Mouse (Mus musculus) Patski (cell line): ENCODE results near the gene Sycp2. TPM values are rescaled to one million over a fixed set of nuclear protein-coding genes. Genes with fewer than 3 reads are reported as not detected.

ENCODE experiments used
- ATAC-seq: fragments of 100-300 bp; one replicate; pipeline ENCODE4 v1.8.0; 2021
- CTCF ChIA-PET: fragments of 350-600 bp; sonication (Branson Sonifier 250); formaldehyde crosslinking; loops from one replicate; lab custom pipeline; 2022; ENCODE audit warnings: inconsistent platforms; lab: Charles Lee
- POLR2A ChIA-PET: fragments of 350-600 bp; sonication (Branson Sonifier 250); formaldehyde crosslinking; loops from one replicate; lab custom pipeline; 2022; ENCODE audit warnings: antibody characterized with exemption, inconsistent platforms; lab: Charles Lee
- DNase-seq: peaks from one replicate; pipeline ENCODE4 v3.0.0-alpha.2; 2011; ENCODE audit warnings: low read depth, low spot score
- H3K27me3 ChIP-seq: fragments of 371-371 bp; one replicate; pipeline ENCODE4 v1.5.1; 2021
- CTCF ChIP-seq: fragments of 100-300 bp; IDR thresholded peaks from one replicate; pipeline ENCODE4 v1.5.1; 2021
- in situ Hi-C: fragments of 300-500 bp; cut with MboI; formaldehyde crosslinking; loops from 3 replicates; pipeline ENCODE4 v1.11.1; 2018; ENCODE audit warnings: low pct_unique_long_range_greater_than_20kb, mixed read lengths
- polyA plus RNA-seq: library from polyadenylated mRNA; unstranded; gene quantifications from one replicate; pipeline ENCODE4 v1.2.3, GENCODE M21; 2021

Sycp2 gene
- 0.04 TPM for polyA plus RNA-seq

DNA sequence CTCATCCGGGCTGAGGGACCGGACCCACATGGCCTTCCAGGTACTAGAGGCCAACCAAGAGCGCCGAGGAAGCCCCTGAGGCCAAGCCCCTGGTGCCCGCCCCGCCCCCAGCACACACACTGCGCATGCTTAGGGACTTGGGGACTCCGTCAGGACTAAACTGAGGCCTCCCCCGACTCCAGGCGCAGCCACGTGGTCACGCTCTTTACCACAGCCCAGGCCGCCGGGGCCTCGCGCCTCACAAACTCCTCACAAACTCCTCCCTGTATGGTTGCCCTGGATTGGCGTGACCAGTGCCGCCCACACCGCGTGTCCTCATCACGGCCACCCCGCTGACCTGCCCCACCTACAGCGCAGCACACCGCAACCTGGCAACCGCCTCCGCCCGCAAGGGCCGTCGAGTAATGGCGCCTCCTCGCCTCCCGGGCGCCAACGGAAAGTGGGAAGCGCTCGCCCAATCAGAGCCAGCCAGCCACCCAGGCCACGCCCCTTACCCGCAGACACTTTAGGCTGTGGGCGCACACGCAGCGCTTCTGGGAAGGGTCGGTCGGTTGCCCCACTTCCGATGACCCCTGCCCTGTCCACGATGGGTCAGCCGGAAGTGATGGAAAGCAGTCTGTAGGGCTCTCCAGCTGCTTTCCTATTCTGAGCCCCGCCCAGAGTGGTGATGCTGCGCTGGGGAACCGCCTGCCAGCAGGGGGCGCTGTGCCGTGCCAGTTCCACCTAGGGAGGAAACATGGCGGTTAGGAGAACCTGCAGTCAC is at the start of gene Sycp2:
Sycp2 (minus strand) TSS at position 633 of the 763 bp plus-strand sequence.
- no peak for ATAC-seq
- in situ Hi-C loops, result no loop called here
- no peak for DNase-seq
- H3K27me3 ChIP-seq, result peaks cover 24% of the 10 kb centered on the region
- CTCF ChIA-PET, result no interaction called here
- TF ChIP-seq CTCF, result no peak
- POLR2A ChIA-PET, result no interaction called here

DNA sequence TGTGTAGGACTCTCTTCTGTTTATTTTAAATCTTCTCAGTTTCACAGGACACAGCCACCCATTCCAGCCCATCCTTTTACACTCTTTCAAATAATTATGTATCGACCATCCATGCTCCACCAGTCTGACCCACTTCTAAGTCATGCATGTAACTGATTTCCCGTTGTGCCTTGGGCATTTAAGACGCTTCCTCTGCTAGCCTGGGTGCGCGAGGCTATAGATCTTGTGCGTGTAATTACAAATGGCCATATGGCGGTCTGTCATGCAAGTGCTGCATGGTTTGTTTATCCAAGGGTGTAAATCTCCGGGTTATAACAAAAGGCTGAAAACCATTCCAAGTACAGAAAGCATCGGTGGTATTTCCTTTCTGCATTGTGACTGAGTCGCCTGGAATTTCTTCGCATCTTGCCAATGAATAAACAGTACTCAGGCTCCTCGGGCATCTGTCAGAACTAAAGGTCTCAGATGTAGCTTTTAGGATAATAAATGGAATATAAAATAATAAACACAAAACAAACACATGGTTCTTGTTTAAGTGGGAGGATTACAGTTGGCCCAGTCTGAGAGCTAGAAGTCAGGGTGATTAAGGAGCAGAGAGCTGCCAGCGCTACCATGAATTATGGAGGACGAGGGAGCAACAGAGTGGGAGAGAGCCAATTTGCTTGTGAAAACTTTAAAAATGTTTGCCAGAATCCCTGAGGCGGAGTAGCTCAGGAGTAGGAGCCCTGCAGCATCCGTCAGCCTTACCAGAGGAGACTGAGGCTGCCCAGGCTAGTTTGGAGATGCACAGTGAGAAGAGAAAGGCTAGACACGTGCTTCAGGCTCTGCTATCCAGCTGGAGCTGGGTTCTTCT is 47.4 kb upstream of the Sycp2 start:
- no peak for TF ChIP-seq CTCF
- POLR2A ChIA-PET, result no interaction called here
- in situ Hi-C loops, result no loop called here
- H3K27me3 ChIP-seq, result no peaks in the 10 kb centered on the region
- CTCF ChIA-PET, result no interaction called here
- no peak for DNase-seq
- ATAC-seq, result no peak

DNA sequence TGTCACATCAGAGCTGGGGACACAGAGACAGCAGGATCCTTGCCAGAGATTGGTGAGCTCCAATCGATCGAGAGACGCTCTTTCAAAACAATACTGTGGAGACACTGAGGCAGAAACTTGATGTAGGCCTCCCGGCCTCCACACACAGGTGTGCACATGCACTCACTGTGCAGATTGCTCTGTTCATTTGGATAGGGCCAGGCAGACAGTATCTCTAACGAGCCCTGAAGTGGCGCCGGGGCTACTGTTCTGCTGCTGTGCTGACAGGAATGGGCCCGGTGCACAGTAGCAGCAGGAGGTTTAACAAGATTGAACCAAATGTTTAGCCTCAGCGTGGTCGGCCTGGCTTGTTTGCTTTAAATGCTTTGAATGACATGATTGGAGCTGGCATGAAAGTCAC is 43.5 kb upstream of the Sycp2 start:
- ATAC-seq (no peak), DNase-seq (no peak)
- in situ Hi-C loops, result no loop called here
- no peak for TF ChIP-seq CTCF
- H3K27me3 ChIP-seq, result no peaks in the 10 kb centered on the region
- ChIA-PET CTCF (no interaction called here), POLR2A (no interaction called here)

DNA sequence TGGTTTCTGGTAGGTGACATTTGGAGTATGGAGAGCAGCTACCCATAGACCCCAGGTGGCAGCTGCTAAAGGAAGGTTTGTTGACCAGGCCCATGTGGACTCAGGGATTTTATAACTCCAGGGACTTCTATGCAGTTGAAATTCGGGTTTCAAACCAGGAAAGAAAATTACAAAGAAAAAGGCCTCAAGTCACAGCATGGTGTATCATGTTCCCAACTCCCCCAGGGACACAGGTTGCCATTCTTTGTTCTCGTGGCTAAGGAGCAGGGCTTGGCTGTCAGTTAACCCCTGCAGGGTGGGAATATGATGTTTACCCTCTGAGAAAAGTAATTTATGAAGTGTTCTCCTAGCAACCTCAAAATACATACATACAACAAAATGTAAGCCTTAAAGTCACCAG is 42.8 kb upstream of the Sycp2 start:
- no peak for DNase-seq
- in situ Hi-C loops, result no loop called here
- ChIA-PET CTCF (no interaction called here), POLR2A (no interaction called here)
- ATAC-seq, result no peak
- no peak for TF ChIP-seq CTCF
- no peaks in the 10 kb centered on the region for H3K27me3 ChIP-seq

DNA sequence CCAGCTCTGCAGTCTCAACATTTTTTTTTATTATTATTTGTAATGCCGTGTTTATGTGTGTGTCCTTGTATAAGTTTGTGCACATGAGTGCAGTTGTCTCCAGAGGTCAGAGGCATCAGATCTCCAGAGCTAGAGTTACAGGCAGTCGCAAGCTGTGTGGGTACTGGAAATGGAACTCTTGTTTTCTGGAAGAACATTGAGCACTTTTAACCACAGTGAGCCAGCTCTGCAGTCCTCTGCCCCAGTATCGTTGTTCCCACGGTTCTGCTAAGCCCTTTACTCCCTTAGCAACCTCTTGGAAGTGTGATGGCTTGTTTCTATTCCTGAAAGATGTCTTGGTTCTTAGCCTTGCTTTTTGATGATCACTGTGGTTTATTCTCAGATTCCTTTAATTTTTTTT is 41.9 kb upstream of the Sycp2 start:
- ATAC-seq (no peak), DNase-seq (no peak)
- POLR2A ChIA-PET, result no interaction called here
- no peaks in the 10 kb centered on the region for H3K27me3 ChIP-seq
- in situ Hi-C loops, result no loop called here
- no peak for TF ChIP-seq CTCF
- CTCF ChIA-PET, result no interaction called here

DNA sequence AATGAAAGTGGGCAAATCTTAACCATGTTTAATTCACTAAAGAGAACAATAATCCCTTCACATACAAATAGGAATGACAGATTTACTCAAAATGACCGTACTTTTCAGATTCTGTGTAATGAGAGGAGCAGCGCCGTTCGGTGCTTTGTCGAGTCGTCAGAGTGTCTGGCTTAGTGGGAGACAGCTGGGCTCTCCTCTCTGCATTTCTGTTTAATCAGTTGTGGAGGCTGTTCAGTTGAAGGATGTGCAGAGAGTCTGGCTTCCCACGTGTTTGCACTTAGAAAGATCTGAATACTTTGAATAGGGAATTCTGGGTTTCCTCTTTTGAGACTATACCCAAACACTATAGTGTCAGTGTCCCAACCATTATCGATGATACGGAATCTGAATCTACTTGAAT is 29.8 kb upstream of the Sycp2 start:
- in situ Hi-C loops, result no loop called here
- POLR2A ChIA-PET, result no interaction called here
- CTCF ChIA-PET, result interaction anchor here (0.9 kb wide), 1 partner anchor 9 kb away, joined by 3 read pairs; no protein-coding TSS in a partner anchor
- DNase-seq (no peak), ATAC-seq (no peak)
- TF ChIP-seq CTCF, result no peak
- no peaks in the 10 kb centered on the region for H3K27me3 ChIP-seq

DNA sequence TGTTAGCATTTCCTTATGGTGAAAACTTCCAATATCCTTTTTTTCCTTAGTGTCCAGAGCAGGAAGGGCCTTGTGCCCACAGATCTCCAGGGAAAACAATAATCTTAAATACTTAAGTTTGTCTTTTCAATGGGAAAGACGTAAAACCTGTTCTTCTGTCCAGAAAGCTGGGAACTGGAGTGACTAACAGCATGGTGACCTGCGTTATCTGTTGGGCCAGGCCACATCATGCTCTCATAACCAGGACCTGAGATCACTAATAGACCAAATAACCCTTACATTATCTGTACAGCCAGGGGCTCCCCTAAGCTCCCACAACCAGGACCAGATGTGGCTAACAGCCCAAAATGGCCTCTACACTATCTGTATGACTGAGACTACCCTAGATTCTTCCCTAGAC is 26.4 kb upstream of the Sycp2 start:
- ATAC-seq (no peak), DNase-seq (no peak)
- TF ChIP-seq CTCF, result no peak
- ChIA-PET POLR2A (no interaction called here), CTCF (no interaction called here)
- in situ Hi-C loops, result no loop called here
- no peaks in the 10 kb centered on the region for H3K27me3 ChIP-seq

DNA sequence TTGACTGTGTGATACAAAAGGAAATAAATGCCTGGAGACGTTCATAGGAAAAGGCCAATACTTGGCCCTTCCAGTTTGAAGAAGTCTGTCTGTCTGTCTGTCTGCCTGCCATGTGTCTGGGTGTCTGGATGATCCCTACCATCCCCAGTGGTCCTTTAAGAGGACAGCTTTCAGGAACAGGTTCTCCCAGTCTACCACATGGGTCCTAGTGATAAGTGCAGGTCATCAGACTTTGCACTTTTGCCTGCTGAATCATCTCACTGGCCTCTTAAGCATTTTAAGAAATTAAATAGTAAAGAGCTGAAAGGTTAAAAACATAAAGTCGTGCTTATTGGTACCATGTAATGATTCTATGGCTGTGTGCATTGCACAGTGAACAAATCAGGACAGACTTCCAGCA is 26.0 kb upstream of the Sycp2 start:
- CTCF ChIA-PET, result no interaction called here
- in situ Hi-C loops, result no loop called here
- POLR2A ChIA-PET, result no interaction called here
- TF ChIP-seq CTCF, result no peak
- ATAC-seq (no peak), DNase-seq (no peak)
- H3K27me3 ChIP-seq, result no peaks in the 10 kb centered on the region

DNA sequence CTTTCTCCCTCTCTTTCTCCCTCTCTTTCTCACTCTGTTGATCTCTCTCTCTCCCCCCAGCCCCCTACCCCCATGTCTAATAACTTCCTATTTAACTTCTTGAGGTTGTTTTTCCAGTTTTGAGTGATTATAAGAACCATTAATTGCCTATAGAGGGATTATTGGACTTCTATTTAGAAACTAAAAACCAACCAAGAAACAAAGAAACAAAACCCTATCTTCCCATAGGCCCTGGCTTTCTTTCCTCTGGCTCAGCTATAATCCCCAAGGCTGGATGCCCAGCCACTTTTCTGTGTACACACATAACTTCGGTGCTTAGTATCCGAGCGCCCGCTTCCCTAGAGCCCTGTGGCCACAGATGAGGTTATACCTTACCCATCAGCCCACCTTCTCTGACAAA is 22.7 kb upstream of the Sycp2 start, which contains the start of gene Cdh26:
Cdh26 (plus strand) TSS at position 301 of the 400 bp plus-strand sequence.
- POLR2A ChIA-PET, result no interaction called here
- no peak for TF ChIP-seq CTCF
- in situ Hi-C loops, result no loop called here

DNA sequence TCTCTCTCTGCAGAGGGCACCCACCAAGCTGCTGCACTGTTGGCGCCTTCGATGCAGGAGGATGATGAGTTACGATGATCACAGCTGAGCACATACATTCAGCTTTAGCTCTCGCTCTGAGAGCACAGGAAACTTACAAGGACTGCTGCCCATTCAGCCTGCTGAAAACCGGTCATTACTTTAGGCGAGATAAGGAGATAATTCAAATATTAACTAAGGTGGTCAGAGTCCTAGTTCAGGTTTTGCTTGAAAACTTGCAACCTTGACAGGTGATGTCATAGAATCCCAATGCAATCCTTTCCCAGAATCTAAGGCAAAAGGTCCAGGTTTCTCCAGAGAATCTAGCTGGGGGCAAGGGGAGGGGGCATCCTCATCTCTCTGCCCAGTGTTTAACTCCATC is 21.9 kb upstream of the Sycp2 start:
- DNase-seq, result no peak
- no peak for TF ChIP-seq CTCF
- no peaks in the 10 kb centered on the region for H3K27me3 ChIP-seq
- ATAC-seq, result no peak
- in situ Hi-C loops, result loop anchor here (10.0 kb wide), 1 partner anchor 1445 kb away; no protein-coding TSS in a partner anchor
- ChIA-PET POLR2A (no interaction called here), CTCF (no interaction called here)

More for the DNA sequence above, 22.7 kb upstream of the Sycp2 start, which contains the start of gene Cdh26:
- DNase-seq (no peak), ATAC-seq (no peak)
- no peaks in the 10 kb centered on the region for H3K27me3 ChIP-seq
- CTCF ChIA-PET, result no interaction called here

DNA sequence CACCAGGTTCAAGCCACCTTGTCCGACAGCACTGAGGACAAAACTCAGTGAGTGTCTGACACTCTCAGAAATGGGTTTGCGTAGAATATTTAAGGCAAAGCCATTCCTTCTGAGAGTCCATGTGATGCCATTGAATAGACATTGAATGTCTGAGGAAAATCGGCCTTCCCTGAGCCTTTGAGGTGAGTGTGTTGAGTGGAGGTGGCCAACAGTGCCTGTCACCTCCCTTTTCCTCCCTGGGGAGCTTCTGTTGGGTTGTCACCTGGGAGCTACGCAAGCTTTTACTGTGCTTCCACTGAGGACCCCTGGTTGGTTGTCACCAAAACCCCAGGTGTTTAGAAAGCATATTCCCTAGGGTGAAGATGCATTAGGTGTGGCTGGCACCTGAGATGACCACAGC is 21.2 kb upstream of the Sycp2 start:
- H3K27me3 ChIP-seq, result no peaks in the 10 kb centered on the region
- no peak for ATAC-seq
- POLR2A ChIA-PET, result no interaction called here
- in situ Hi-C loops, result loop anchor here (10.0 kb wide), 1 partner anchor 1446 kb away; no protein-coding TSS in a partner anchor
- no peak for DNase-seq
- no peak for TF ChIP-seq CTCF
- CTCF ChIA-PET, result no interaction called here
